Mouse (Mus musculus) lung, postnatal 25 days (tissue): ENCODE measurements around the gene Ascl2.

Experiments used
- DNase-seq: peaks from one replicate; pipeline ENCODE4 v3.0.0; 2022; ENCODE audit warnings: low spot score

Ascl2 gene

DNA sequence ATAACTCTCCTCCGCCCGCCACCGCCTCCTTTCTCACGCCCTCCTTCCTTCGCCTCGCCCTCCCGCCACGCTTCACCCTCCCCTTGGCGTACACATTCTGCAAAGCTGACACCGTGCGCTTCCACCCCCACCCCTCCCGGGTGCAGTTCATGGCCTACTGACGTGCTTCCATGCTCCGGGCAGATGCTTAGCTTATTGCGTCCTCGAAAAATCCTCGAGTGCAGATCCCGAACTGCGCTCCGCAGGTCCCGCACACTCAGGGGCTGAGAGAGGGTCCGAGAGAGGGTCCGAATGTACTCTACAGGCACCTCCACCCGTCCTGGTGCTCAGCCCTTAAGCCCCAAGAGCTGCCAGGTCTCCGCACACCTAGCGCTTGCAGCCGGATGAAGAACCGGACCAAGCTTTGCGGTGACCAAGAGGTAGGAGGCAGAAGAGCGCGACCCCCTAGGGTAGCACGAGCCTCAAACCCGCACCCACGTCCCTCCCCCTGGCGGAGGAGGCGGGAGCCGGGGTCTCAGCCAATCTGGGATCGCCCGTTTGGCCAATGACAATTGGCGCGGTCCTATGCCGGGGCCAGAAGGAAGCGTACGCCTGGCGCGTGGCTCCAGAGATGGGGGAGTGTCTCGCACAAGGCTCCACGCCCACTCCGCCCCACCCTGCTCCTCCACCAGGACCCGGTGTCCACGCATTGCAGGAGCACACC lies at the start of gene Ascl2:
Gene Ascl2, minus strand, starts transcription at position 456 of the 703 bp plus-strand sequence.
- peak; percentile 7 for DNase-seq

DNA sequence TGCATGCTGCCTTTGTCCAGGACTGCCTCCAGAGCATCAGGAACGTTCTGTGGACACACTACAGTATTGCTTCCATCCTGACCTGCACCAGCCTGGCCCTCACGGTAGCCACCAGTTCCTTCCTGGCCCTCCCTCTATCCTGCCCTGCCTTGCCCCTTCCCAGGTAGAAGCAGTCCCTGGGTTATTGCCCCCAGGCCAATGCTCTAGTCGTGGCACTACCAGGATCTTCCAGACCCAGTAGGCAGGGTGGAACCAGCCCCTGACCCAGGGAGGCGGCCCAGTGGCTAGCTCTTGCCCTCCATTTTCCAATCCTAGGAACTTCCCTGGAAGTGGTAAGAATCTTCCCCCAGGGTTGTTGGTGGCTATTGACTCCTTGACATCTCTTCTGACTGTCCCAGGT lies 48.1 kb upstream of the Ascl2 start:
- DNase-seq = no peak

DNA sequence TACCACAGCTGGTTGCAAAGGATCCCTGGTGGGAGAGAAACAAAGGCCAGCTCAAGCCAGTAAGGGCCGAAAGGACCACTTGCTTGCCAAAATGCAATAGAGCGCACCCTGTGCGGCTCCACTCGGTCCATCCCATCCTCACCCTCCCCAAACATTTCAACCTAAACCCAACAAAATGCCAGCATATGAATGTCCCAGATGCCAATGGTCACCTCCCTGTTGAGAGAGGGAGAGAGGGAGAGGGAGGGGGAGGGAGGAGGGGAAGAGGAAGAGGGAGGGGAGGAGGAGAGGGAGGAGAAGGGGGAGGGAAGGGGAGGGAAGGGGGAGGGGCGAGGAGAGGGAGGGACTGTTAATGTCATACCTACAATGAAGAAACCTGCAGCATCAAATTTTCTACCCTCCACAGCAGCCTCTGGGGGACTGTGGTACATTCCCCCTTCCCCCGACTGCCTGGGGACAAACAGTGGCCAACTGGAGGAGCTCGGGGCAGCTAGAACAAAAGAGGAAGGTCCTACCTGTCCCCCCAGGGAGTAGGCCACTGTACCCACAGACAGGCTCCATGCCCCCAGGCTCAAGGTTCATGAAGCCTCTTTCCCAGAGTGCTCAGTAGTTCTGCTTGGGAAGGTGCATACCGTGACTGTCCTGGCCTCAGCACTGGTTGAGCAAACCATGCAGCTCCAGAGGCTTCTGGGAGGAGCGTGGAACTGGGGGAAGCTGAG lies 47.5 kb upstream of the Ascl2 start:
- no peak for DNase-seq

DNA sequence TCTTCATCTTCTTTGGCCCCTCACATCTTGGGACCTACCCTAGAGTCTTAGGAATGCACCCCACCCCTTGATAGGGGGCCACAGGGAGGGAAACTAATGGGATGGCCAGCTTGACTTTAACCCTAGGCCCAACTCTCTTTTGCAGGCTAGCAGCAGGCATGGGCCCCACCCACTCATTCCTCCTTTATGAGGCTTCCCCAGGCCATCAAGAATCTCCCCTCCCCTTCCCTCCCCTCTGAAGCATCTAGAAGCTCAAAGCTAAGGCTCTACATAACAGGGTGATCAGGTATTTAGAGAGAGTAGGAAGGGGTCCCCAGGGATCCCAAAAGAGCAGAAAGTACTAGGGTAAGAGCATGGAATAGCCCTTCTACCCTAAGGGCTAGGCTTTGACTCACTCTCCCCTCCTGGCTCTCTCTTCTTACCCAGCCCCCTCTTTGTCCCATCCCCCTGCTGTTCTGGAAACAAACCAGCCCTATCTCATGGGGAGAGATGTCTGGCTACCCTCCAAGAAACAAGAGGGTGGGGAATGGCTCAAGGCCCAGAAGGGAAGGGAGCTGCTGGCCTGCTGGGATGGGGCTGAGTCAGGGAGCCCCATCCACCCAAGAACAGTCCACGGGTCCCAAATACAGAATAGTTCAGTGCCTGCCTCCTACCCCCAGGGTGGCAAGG lies 46.8 kb upstream of the Ascl2 start:
- peak; percentile 83 for DNase-seq

DNA sequence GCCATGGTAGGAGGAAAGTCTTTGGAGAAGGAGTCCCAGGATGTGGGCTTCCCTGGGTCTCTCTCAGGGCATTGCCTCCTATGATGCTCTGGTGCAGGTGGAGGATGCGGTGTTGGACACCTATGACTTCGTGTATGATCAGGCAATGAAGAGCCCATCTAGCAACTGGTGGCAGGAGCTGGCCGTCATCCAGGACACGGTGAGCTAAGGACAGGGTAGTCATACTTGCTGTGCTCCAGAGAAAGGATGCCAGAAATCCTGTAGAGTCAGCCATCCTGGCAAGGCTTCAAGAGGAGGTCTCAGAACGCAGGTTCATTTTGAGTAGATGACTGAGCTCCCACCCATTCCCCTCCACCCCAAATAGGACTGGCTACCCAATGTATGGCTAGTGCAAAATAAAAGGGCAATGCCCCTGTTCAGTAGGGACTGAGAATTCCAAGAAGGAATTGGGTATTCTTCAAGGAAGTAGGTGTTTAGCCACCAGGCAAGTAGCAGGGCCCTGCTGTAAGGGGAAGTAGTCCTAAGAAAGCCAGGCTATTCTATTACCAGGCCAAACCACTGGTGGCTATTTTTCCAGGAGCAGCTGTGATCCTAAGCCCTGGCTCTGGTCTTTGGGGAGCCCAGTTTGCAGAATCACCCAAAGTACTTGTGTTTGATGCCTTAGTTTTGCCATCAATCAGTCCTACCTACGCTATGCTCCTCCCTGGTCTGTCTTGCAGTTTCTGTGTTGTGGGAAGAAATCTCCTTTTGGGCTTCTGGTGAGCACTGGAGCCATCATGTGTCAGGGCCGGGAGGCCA lies 46.0 kb upstream of the Ascl2 start:
- no peak for DNase-seq

DNA sequence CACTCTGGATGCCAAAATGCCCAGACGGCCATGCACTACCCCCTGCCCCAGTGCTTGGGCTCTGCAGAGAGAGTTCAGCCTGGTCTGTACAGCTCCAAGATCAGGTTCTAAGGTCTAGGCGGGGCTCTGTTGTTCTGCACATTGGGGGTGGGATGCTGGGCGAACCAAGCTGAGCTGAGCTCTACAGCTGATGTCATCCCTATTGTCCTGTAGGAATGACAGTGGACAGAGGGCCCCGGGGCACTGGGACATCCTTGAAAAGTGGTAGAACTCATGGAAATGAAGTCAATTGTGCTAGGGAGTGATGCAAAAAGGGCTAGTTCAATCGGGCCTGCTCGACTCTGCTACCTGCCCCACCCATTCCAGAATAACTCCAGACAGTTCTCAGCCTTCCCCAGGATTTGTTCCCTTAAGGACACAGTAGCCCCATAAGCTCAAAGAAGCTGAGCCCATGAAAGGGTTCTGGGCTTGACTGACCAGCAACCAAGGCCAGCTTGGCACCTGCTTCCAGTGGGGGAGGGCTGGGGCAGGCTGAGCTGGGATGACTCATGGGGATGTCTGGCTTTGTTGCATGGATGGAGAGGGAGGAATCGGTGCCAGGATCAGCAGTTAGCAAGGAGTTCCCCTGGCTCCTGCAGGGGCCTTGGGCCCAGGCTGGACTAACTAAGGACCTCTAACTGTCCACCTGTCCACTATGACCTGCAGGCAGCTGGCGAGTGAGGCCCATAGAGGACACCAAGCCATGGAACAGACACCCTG lies 44.5 kb upstream of the Ascl2 start:
- peak; percentile 59 for DNase-seq

DNA sequence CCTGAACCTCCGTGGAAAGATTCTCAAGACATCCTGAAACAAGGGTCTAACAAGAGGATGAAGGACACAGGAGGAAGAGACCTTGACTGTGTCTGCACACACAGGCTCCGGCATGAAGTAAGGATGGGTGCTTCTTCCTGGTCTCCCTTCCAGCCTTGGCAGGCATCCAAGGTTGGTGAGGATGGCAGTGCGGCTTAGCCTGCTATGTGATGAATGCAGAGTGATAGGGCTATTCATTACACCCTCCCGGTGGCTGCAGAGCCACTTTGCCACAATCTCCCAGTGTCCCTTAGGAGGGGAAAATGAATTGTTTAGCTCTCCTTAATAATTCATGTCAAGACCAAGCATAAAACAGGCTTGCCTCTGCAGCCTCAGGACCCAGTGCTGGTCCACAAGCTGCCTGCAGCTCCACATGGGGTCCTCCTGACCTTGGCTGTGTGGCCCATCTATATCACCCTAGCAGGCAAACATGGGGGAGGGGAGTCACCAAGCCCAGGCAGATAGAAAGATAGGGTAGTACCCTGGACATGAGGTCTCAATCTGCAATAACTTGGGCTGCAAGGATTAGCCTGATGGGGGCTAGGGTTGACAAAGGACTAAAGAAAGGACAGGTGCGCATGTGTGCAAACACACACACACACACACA lies 43.3 kb upstream of the Ascl2 start:
- no peak for DNase-seq

DNA sequence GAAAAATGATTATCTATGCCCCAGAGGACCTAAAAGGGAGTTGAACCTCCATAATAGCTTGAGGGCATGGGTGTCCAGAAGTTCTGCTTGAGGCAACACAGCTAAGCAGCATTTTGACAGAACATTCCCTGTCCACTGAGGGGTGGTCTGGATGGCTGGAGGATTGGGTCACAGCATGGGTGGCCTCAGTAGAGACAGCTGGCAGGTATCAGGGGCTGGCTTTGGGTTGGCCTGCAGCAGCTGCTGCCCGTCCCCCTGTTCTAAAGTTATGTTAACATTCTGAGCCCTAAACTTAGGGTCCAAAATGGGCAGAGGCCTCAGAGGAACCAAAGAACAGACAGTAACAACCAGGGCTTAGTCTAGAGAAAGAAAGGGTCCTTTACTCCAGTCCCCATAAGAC lies 42.2 kb upstream of the Ascl2 start:
- DNase-seq = no peak

DNA sequence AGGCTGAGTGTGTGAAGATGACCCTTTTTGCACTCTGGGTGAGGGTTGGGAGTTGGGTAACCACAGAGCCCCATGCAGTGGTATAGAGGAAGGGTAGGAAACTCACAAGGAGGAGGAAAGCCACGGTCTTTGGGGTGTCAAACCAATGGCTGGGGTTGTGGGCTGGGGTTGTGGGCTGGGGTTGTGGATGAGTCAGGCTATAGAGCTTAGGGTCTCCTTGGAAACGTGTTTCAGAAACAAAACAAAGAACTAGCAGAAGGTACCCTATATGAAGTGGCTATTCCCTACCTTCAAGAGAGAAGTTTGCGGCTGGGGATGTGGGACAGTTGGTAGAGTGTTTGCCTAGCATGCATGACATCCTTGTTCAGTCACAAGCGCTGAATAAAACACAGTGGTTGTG lies 40.9 kb upstream of the Ascl2 start:
- no peak for DNase-seq

DNA sequence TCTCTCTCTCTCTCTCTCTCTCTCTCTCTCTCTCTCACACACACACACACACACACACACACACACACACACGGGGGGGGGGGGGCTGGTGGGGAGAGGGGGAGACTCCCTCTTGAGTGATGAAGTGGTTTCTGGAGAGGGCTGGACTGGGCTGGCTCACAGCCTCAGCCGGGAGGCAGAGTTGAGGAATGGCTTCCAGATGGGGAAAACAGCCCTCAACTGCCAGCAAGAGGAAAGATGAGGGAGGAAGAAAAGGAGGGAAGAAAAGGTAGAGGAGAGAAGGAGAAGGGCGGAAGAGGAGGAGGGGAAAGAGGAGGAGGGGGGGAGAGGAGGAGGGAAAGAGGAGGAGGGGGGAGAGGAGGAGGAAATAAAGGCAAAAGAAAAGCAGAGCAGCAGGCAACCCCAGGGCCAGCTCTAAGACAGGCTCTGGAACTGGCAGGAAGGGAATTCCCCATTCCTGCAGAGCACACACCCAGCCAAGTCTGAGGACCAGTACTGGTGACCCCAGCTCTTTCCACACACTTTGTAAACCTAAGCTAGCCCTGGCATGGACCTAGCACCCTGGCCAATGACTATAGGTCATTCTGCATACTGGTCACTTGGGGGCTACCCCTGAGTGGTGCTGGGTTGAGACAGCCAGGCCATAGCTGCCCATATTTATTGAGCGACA lies 40.1 kb upstream of the Ascl2 start:
- peak; percentile 56 for DNase-seq

DNA sequence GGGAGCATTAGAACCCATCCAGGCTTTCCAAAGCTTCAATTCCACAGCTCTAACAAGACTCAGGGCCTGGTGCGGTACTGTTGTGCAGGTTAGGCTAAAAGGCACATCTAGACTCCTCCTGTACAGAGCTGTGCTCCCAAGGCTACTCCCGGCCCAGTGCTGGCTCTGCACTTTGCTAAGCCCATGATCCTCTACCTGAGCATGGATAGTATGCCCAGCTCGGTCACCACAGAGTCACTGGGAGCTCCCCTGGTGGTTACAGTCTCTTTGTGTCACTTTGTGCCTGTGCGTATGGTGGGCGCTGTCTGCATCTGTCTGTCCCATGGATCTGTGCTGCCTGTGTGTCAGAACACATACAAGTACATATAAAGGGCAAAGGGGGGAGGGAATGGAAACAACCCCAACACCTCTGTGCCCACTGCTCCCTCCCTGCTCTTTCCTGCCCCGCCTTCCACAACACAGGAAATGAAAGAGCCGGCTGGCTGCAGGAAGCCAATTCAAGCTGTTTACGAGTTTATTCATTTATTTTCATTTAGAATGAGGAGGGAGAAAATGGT lies 39.4 kb upstream of the Ascl2 start:
- DNase-seq = peak; percentile 74

DNA sequence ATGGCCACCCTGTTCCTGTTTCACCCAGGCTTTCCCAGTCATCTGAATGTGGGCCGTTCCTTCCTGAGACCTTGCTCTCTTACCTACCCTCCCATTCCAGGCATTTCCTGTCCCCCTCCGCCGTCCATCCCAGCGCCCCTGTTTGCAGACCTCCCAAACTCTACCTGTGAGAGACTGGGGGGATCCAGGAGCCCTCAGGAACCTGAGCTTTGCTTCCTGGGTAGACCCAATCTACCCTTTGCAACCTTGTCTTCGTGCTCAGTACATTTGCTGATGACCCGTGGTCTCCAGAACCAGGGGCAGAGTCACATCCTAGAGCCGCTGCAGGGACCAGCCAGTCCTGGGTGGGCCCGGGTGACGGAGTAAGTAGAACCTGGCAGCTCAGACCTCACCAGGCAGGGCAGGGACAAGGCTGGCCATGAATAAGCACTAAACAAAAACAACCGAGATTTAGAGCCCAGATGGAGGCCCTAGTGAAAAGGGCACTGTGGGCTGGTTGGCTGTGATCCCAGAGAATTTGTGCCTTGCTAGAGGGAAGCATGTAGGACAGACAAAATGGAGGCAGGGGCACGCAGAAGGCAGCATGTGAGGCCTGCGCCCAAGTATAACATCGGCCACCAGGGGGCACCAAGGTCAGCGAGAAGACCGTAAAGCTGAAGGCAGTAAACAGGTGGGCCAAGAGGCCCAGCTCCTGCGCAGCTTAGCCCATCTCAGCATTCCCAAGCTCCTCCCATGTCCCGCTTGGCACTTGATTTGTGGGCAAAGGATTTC lies 38.7 kb upstream of the Ascl2 start:
- peak; percentile 93 for DNase-seq

DNA sequence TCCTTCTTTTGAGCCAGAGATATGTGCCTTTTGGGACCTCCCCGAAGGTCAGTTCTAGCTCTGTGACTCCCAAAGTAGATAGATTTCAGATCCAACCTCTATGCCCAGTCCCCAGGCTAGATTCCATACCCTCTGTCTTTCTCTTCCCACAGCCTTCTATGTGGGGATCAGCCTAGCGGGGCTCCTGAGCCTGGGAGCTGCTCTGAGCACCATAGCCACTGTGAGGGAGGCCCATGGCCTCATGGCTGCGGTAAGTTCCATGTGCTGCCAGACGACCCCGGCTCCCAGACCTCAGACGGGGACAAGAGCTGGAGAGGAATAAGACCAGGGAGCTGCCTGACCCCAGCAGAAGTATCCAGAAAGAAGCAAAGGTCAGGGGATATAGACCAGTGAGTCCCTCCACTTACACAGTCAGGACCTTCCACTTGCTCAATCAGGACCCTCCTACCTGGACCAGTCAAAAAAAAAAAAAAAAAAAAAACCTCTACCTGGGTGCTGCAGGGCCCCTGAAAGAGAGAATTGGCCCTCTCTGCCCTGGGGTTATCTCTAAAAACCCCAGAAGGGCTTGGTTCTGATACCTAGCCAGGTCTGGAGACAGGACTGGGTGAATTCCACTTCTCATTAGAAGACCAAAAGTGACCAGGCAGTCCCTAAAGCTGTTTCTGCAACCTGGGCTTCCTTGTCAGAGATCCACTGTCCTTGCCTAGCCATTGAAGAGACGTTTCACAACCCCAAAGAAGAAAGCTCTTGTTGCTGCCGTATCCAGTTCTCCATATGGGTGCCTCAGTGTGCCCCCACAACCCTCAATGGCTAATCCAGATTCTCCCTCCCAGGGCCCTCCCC lies 37.9 kb upstream of the Ascl2 start:
- DNase-seq = no peak

DNA sequence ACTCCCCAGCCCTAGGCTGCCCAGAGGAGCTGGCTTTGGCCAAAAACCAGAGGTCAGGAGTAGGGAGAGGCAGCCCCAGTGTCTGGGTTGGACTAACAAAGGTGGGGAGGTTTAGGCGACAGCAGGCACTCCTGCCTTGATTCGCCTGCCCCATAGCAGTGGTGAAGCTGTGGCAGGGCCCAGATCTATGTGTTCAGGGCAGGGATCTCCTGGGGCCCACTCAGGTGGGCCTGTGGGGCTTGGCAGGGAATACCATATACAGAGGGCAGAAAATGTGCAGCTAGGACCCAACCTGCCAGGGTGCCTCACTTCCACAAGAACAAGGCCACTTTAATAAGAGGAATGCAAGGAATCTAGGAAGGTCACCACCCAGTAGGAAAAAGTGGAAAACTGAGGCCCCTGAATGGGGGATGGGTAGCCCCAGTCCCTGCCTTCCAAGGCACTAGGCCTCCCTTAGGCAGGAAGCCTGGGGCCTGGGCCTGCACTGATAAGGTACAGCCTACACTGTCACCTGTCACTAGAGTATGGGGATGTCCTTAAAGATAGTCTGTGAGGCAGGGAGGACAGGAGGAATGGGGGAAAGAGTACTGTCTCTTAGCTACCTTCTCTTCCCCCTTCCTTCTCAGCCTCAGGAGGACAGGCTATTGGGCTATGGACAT lies 37.2 kb upstream of the Ascl2 start:
- DNase-seq = no peak

DNA sequence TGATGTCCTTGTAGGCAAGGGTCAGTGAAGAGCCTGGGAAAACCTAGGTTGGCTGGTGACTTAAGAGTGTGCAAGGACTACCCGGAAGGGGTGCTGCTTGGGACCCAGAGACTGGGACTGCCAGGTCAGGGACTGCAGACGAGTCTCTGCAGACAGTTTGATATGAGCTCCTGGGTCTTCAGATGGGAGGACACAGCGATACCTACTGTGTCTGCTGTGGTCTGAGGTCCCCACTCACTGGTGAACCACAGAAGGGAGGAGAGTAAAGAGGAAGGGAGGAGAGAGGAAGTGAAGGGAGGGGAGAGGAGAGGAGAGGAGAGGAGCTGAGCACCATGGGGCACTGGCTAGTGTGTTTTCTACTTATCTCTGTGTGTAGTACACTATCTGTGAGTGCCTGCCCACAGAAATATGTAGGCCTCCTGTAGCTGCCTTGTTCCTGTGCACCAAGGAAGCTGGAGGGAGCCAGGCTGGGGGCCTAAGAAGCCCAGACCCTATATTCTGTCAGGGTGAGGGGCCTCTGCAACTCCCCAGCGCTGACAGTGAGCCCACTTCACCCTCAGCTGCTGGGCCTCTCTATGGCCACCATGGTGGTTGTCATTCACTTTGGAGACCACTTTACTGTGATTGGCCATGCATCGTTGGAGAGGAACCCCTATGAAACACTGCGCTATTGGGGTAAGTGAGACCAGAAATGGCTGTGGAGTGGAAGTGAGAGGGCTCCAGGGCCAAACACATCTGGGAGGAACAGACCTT lies 36.5 kb upstream of the Ascl2 start:
- no peak for DNase-seq

DNA sequence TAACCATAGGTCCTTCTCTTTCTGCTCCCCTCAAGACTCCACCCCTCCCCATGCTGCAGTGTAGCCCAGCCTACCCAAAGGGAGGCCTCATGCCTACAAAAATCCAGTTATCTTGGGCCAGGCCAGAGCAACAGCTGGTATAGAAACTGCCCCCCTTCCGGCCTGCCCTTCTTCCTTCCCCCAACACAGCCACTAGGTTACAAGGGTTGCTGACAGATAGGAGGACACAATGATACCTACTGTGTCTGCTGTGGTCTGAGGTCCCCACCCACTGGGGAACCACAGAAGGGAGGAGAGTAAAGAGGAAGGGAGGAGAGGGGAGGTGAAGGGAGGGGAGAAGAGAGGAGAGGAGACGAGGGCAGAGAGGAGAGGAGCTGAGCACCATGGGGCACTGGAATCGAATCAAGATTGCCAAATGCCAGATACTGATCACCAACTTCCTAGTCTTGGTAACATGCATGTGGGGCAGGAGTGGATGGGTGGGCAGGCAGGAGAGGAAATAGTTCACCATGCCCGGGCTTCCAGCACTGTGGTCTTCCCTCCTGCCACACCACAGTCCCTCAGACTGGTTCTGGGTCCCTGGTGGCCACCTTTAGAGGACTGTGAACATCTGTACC lies 35.8 kb upstream of the Ascl2 start, which contains the start of gene Tspan32:
Gene Tspan32, plus strand, starts transcription at position 320 of the 617 bp plus-strand sequence.
- DNase-seq = peak; percentile 45

DNA sequence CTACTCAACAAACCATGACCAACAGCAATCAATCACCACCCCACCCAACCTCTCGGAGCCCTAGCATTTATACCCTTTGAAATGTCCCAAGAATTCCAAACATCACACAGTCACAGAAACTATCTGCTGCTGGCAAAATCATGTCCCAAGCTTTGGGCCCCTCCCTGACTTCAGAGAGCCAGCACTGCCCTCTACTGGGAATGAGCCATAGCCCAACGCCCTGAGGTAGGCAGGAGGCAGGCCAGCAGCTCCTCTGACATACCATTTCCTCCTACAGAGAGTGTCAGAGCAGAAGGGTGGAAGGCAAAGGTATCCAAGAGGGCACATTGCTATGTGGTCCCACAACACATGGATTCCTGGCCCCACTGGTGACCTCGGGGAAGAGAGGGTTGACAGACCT lies 33.6 kb upstream of the Ascl2 start:
- peak; percentile 54 for DNase-seq
